Mouse (Mus musculus): ENCODE results near the gene Olfr102.

The Olfr102 gene

GRCm38 (mm10) chr17:37316954-37317353 is at the start of gene Olfr102:
Gene Olfr102 (minus strand): TSS chr17:37317054.
- DNase-seq (ENCODE audit: low read depth in 2 of 2, low spot score in 2 of 2): no peak

- no peak for DNase-seq (ENCODE audit: low read depth in 2 of 2, low spot score in 2 of 2)
These were observed 42.4 kb upstream of the Olfr102 start, which contains the start of gene Olfr104-ps for GRCm38 (mm10) chr17:37359282-37359681. Gene Olfr104-ps (plus strand): TSS chr17:37359582.

- DNase-seq (ENCODE audit: low read depth in 2 of 2, low spot score in 2 of 2): no peak
These were observed 22.7 kb upstream of the Olfr102 start, which contains the start of gene Olfr103 for GRCm38 (mm10) chr17:37339598-37339997. Gene Olfr103 (minus strand): TSS chr17:37339698.

GRCm38 (mm10) chr17:37310146-37310699 is 6.6 kb downstream of the Olfr102 start:
- no peak for DNase-seq (ENCODE audit: low read depth in 2 of 2, low spot score in 2 of 2)

- DNase-seq (ENCODE audit: low read depth in 2 of 2, low spot score in 2 of 2): no peak
These were observed 8.4 kb downstream of the Olfr102 start for GRCm38 (mm10) chr17:37308483-37308882.

GRCm38 (mm10) chr17:37304213-37304612 is 12.6 kb downstream of the Olfr102 start, which contains the start of gene Olfr101:
Gene Olfr101 (minus strand): TSS chr17:37304313.
- DNase-seq (ENCODE audit: low read depth in 2 of 2, low spot score in 2 of 2): no peak

GRCm38 (mm10) chr17:37283360-37283759 is 33.5 kb downstream of the Olfr102 start, which contains the start of gene Olfr99:
Gene Olfr99 (minus strand): TSS chr17:37283460.
- DNase-seq (ENCODE audit: low read depth in 2 of 2, low spot score in 2 of 2): no peak

GRCm38 (mm10) chr17:37280331-37280730 is 36.5 kb downstream of the Olfr102 start:
- no peak for DNase-seq (ENCODE audit: low read depth in 2 of 2, low spot score in 2 of 2)

- DNase-seq (ENCODE audit: low read depth in 2 of 2, low spot score in 2 of 2): no peak
These were observed 40.3 kb downstream of the Olfr102 start for GRCm38 (mm10) chr17:37276573-37276972.

GRCm38 (mm10) chr17:37275626-37276248 is 41.1 kb downstream of the Olfr102 start:
- DNase-seq (ENCODE audit: low read depth in 2 of 2, low spot score in 2 of 2): no peak

GRCm38 (mm10) chr17:37270702-37271092 is 46.2 kb downstream of the Olfr102 start:
- peak; percentile 80 to 85 for DNase-seq (ENCODE audit: low read depth in 2 of 2, low spot score in 2 of 2)

- DNase-seq (ENCODE audit: low read depth in 2 of 2, low spot score in 2 of 2): peak; percentile 90 to 97
These were observed 46.7 kb downstream of the Olfr102 start, which contains the start of gene H2-M3 for GRCm38 (mm10) chr17:37270058-37270701. Gene H2-M3 (plus strand): TSS chr17:37270220.

GRCm38 (mm10) chr17:37263626-37264025 is 53.2 kb downstream of the Olfr102 start, which contains the start of gene Olfr98:
Gene Olfr98 (minus strand): TSS chr17:37263749.
- no peak for DNase-seq (ENCODE audit: low read depth in 2 of 2, low spot score in 2 of 2)
